Mouse (Mus musculus): ENCODE data around the gene Trappc6b. TPM values are rescaled to one million over a fixed set of nuclear protein-coding genes. Genes with fewer than 3 reads are reported as not detected.

The Trappc6b gene
- polyA plus RNA-seq, 1 experiment: 56.7 TPM

DNA sequence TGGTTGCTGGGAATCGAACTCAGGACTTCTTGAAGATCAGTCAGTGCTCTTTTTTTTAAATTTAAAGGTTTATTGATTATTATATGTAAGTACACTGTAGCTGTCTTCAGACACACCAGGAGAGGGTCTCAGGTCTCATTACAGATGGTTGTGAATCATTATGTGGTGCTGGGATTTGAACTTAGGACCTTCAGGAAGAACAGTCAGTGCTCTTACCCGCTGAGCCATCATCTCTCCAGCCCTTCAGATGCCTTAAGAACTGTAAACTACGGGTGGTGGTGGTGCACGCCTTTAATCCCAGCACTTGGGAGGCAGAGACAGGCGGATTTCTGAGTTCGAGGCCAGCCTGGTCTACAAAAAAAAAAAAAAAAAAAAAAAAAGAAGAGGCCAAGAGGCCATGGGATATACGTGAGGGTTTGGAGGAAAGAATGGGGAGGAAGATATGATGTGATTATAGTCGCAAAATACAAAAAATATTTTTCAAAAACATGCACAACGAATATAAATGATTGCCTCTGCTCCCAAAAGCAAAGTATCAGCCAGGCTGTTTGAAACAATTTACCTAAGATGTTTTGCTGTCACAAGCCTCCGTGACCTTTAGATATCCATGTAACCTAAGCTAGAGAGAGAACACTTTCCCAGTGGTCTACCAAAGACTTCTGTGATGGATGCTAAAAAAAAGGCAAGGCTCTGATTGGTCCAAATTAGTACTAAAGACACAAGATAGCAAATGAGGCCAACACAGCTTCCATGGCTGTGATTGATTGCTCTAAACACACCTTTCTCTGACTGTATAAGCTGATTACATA, 21.9 kb downstream of the Trappc6b start:
- peak overlapping the region; percentile 71 for H3K27ac ChIP-seq (ENCODE audit: insufficient read depth, low read depth, low read length)
- no peaks in the 10 kb centered on the region for H3K4me1 ChIP-seq (ENCODE audit: control insufficient read depth, insufficient read depth, insufficient read length, low read length)
- peaks cover 19% of the 10 kb centered on the region for H3K36me3 ChIP-seq (ENCODE audit: control insufficient read depth, insufficient read depth, low read length)
- no peak for TF ChIP-seq POLR2A (IDR thresholded peaks at IDR 0.05; ENCODE audit: low read depth, low read length)
- no peak for TF ChIP-seq CTCF (IDR thresholded peaks at IDR 0.05; ENCODE audit: extremely low read depth, insufficient read length, insufficient replicate concordance, low read depth, low read length)
- no peak overlapping the region for H3K4me3 ChIP-seq (ENCODE audit: low read depth, low read length)
- H3K27me3 ChIP-seq (ENCODE audit: control insufficient read depth, insufficient read depth, low read length): no peaks in the 10 kb centered on the region
- 70% methylated on average over 10 of the region's 10 CpGs for WGBS

DNA sequence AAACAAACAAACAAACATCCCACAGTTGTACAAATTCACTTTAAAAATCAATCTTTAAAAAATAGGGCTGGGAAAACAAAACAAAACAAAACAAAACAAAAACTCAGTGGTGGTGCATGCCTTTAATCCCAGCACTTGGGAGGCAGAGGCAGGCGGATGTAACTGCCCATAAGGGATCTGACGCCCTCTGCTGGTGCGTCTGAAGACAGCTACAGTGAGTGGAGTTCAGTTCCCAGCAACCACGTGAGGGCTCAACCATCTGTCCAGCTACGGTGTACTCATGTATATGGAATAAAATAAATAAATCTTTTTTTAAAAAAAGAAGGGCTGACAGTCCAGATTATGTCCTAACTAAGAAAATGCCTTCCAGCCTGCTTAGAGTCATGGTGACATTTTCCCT, 29.2 kb downstream of the Trappc6b start:
- WGBS: 69% methylated on average over 5 of the region's 5 CpGs

GRCm38 (mm10) chr12:59021306-59021705, 40.0 kb downstream of the Trappc6b start:
- Histone ChIP-seq H3K4me1 (ENCODE audit: control insufficient read depth, insufficient read depth, insufficient read length, low read length) (no peaks in the 10 kb centered on the region), H3K27me3 (ENCODE audit: control insufficient read depth, insufficient read depth, low read length) (no peaks in the 10 kb centered on the region), H3K36me3 (ENCODE audit: control insufficient read depth, insufficient read depth, low read length) (peaks cover 26% of the 10 kb centered on the region), H3K27ac (ENCODE audit: insufficient read depth, low read depth, low read length) (no peak overlapping the region), H3K4me3 (ENCODE audit: low read depth, low read length) (no peak overlapping the region)
- no peak for TF ChIP-seq POLR2A (IDR thresholded peaks at IDR 0.05; ENCODE audit: low read depth, low read length)
- TF ChIP-seq CTCF (IDR thresholded peaks at IDR 0.05; ENCODE audit: extremely low read depth, insufficient read length, insufficient replicate concordance, low read depth, low read length): no peak
- WGBS: 86% methylated on average over 4 of the region's 4 CpGs

More for the DNA sequence above, 29.2 kb downstream of the Trappc6b start:
- Histone ChIP-seq H3K4me1 (ENCODE audit: control insufficient read depth, insufficient read depth, insufficient read length, low read length) (no peaks in the 10 kb centered on the region), H3K27ac (ENCODE audit: insufficient read depth, low read depth, low read length) (no peak overlapping the region), H3K36me3 (ENCODE audit: control insufficient read depth, insufficient read depth, low read length) (peaks cover 7% of the 10 kb centered on the region; the same call in 1 of the 2 replicates), H3K27me3 (ENCODE audit: control insufficient read depth, insufficient read depth, low read length) (no peaks in the 10 kb centered on the region), H3K4me3 (ENCODE audit: low read depth, low read length) (no peak overlapping the region)
- peak; percentile 52; the same call in 1 of the 2 replicates for TF ChIP-seq CTCF (IDR thresholded peaks at IDR 0.05; ENCODE audit: extremely low read depth, insufficient read length, insufficient replicate concordance, low read depth, low read length)
- no peak for TF ChIP-seq POLR2A (IDR thresholded peaks at IDR 0.05; ENCODE audit: low read depth, low read length)

DNA sequence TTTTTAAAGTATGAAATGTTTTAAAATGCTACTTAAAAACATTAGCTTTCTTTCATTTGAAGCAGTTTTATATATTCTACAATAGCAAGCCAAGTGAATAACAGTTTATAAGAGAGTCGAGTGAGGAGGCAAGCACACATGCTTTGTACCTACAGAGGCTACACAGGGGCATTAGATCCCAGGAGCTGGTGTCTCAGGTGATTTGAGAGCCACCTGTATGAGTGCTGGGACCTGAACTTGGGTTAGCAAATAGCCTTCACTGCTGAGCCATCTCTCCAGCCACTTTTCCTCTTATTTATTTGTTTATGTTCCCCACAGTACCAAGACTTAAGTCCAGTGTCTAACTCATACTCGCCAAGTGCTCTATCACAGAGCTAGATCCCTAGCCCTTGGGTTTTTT, 41.4 kb downstream of the Trappc6b start:
- Histone ChIP-seq H3K36me3 (ENCODE audit: control insufficient read depth, insufficient read depth, low read length) (peaks cover 19% of the 10 kb centered on the region), H3K4me3 (ENCODE audit: low read depth, low read length) (no peak overlapping the region), H3K27ac (ENCODE audit: insufficient read depth, low read depth, low read length) (no peak overlapping the region), H3K27me3 (ENCODE audit: control insufficient read depth, insufficient read depth, low read length) (no peaks in the 10 kb centered on the region), H3K4me1 (ENCODE audit: control insufficient read depth, insufficient read depth, insufficient read length, low read length) (no peaks in the 10 kb centered on the region)
- TF ChIP-seq POLR2A (IDR thresholded peaks at IDR 0.05; ENCODE audit: low read depth, low read length) (no peak), CTCF (IDR thresholded peaks at IDR 0.05; ENCODE audit: extremely low read depth, insufficient read length, insufficient replicate concordance, low read depth, low read length) (no peak)
- WGBS: 91% methylated on average over 2 of the region's 2 CpGs

GRCm38 (mm10) chr12:59017970-59018369, 43.3 kb downstream of the Trappc6b start:
- no peak overlapping the region for H3K27ac ChIP-seq (ENCODE audit: insufficient read depth, low read depth, low read length)
- H3K27me3 ChIP-seq (ENCODE audit: control insufficient read depth, insufficient read depth, low read length): no peaks in the 10 kb centered on the region
- peaks cover 14% of the 10 kb centered on the region for H3K36me3 ChIP-seq (ENCODE audit: control insufficient read depth, insufficient read depth, low read length)
- WGBS: 73% methylated on average over 8 of the region's 8 CpGs
- H3K4me3 ChIP-seq (ENCODE audit: low read depth, low read length): no peak overlapping the region
- H3K4me1 ChIP-seq (ENCODE audit: control insufficient read depth, insufficient read depth, insufficient read length, low read length): no peaks in the 10 kb centered on the region
- TF ChIP-seq POLR2A (IDR thresholded peaks at IDR 0.05; ENCODE audit: low read depth, low read length) (no peak), CTCF (IDR thresholded peaks at IDR 0.05; ENCODE audit: extremely low read depth, insufficient read length, insufficient replicate concordance, low read depth, low read length) (no peak)

GRCm38 (mm10) chr12:59013234-59013633, 48.0 kb downstream of the Trappc6b start, which contains the start of gene Gemin2:
TSS of gene Gemin2 (plus strand) at chr12:59013393.
- under 1% methylated on average over 28 of the region's 28 CpGs for WGBS
- peak within 1 kb of the TSS; percentile 95 for H3K27ac ChIP-seq (ENCODE audit: insufficient read depth, low read depth, low read length)
- TF ChIP-seq CTCF (IDR thresholded peaks at IDR 0.05; ENCODE audit: extremely low read depth, insufficient read length, insufficient replicate concordance, low read depth, low read length) (peak; percentile 26; the same call in 1 of the 2 replicates), POLR2A (IDR thresholded peaks at IDR 0.05; ENCODE audit: low read depth, low read length) (peak; percentile 70)
- peaks cover 3% of the 10 kb centered on the region; the same call in 1 of the 2 replicates for H3K36me3 ChIP-seq (ENCODE audit: control insufficient read depth, insufficient read depth, low read length)
- H3K4me3 ChIP-seq (ENCODE audit: low read depth, low read length): peak within 1 kb of the TSS; percentile 73
- peaks cover 5% of the 10 kb centered on the region; the same call in 1 of the 2 replicates for H3K4me1 ChIP-seq (ENCODE audit: control insufficient read depth, insufficient read depth, insufficient read length, low read length)
- H3K27me3 ChIP-seq (ENCODE audit: control insufficient read depth, insufficient read depth, low read length): no peaks in the 10 kb centered on the region

GRCm38 (mm10) chr12:59012710-59013091, 48.6 kb downstream of the Trappc6b start:
- TF ChIP-seq POLR2A (IDR thresholded peaks at IDR 0.05; ENCODE audit: low read depth, low read length): no peak
- no peak for TF ChIP-seq CTCF (IDR thresholded peaks at IDR 0.05; ENCODE audit: extremely low read depth, insufficient read length, insufficient replicate concordance, low read depth, low read length)
- Histone ChIP-seq H3K27ac (ENCODE audit: insufficient read depth, low read depth, low read length) (peak overlapping the region; percentile 95), H3K36me3 (ENCODE audit: control insufficient read depth, insufficient read depth, low read length) (peaks cover 3% of the 10 kb centered on the region; the same call in 1 of the 2 replicates), H3K27me3 (ENCODE audit: control insufficient read depth, insufficient read depth, low read length) (no peaks in the 10 kb centered on the region), H3K4me3 (ENCODE audit: low read depth, low read length) (no peak overlapping the region), H3K4me1 (ENCODE audit: control insufficient read depth, insufficient read depth, insufficient read length, low read length) (peaks cover 5% of the 10 kb centered on the region; the same call in 1 of the 2 replicates)
- 2% methylated on average over 7 of the region's 7 CpGs for WGBS

Data from small intestine, adult 2 months (tissue).